18 mouse cellular contexts compared by ENCODE assay signal in the genomic region with DNA sequence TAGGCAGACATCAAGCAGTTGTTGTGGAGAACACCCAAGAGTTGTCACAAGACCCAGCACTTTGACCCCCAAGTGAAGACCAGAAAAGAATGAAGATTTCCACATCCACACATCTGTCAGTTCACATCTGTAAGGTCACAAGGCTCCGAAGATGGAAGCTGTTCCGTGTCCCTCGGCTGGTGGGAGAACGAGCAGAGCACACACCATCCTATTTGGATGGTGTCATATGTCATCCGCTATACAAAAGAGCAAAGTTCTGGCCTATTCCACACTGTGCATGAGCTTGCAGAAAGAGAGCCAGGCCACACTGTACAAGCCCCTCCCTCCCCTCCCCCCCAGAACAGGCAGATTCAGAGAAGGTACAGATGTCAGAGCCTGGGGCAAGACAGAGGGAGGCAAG. TPM values are rescaled to one million over a fixed set of nuclear protein-coding genes. Genes with fewer than 3 reads are reported as not detected.
A peak's percentile ranks its signal among the peaks of the same experiment; 100 is the strongest.
DNase-seq lines count a peak whose midpoint lies in the region; ATAC-seq and TF ChIP-seq lines count a peak whose summit lies in the region.
"Had no signal": no experiment of that assay in that cellular context is flagged by ENCODE, and none has a peak within 500 bp of the region (broad histone marks: within the 10 kb centered on the region; RNA-seq: fewer than 3 reads in every experiment).

No protein-coding gene starts in this region.

- TF ChIP-seq CTCF in stomach, postnatal 0 days (IDR thresholded peaks at IDR 0.05; ENCODE audit: low read depth): no peak

- H3K36me3 ChIP-seq in hindbrain, embryonic 11.5 days (ENCODE audit: control insufficient read depth, insufficient read depth, low read length): no peaks in the 10 kb centered on the region
- H3K36me3 ChIP-seq in hindbrain, embryonic 16.5 days (ENCODE audit: control insufficient read depth, insufficient read depth, low read length): no peaks in the 10 kb centered on the region
- no peaks in the 10 kb centered on the region for H3K36me3 ChIP-seq in midbrain, embryonic 11.5 days (ENCODE audit: control insufficient read depth, insufficient read depth, low read length)
- no peaks in the 10 kb centered on the region for H3K36me3 ChIP-seq in midbrain, embryonic 10.5 days
- H3K36me3 ChIP-seq in limb, embryonic 14.5 days (ENCODE audit: control insufficient read depth, insufficient read depth, low read length): no peaks in the 10 kb centered on the region
- H3K36me3 ChIP-seq in stomach, postnatal 0 days (ENCODE audit: control insufficient read depth, insufficient read depth, low read length): no peaks in the 10 kb centered on the region
- no peaks in the 10 kb centered on the region for H3K36me3 ChIP-seq in liver, embryonic 11.5 days (ENCODE audit: control insufficient read depth, insufficient read depth, low read length)
- H3K36me3 ChIP-seq: heart, embryonic 15.5 days; liver, embryonic 13.5 days had no signal

- peak; percentile 27 for DNase-seq in hindbrain, embryonic 11.5 days (ENCODE audit: low spot score)
- peak; percentile 71 for DNase-seq in midbrain, embryonic 11.5 days (ENCODE audit: low spot score, missing footprints)
- no peak for DNase-seq in midbrain, embryonic 10.5 days (ENCODE audit: low spot score)
- no peak for DNase-seq in limb, embryonic 14.5 days (ENCODE audit: low spot score)
- DNase-seq in stomach, postnatal 0 days (ENCODE audit: low spot score): no peak
- DNase-seq in urinary bladder, adult 18-20 months (ENCODE audit: low spot score in 2 of 2): no peak
- DNase-seq in liver, embryonic 11.5 days (ENCODE audit: low spot score): no peak
- DNase-seq: B cell, adult 2 months; cerebellum, postnatal 10 days; heart, adult 11 months; kidney, postnatal 14 days; layer of hippocampus, adult 9-11 months; liver, embryonic 13.5 days; thymus, adult 18-20 months had no signal

- peaks cover 4% of the 10 kb centered on the region; the same call in 1 of the 2 replicates for H3K4me1 ChIP-seq in hindbrain, embryonic 11.5 days (replicated peaks; ENCODE audit: control insufficient read depth, insufficient read depth, low read length)
- H3K4me1 ChIP-seq in hindbrain, embryonic 16.5 days (ENCODE audit: control insufficient read depth, insufficient read depth, low read depth, low read length): peaks cover 11% of the 10 kb centered on the region
- H3K4me1 ChIP-seq in midbrain, embryonic 11.5 days (ENCODE audit: control insufficient read depth, insufficient read depth, low read length): peaks cover 2% of the 10 kb centered on the region; the same call in 1 of the 2 replicates
- peaks cover 19% of the 10 kb centered on the region for H3K4me1 ChIP-seq in midbrain, embryonic 10.5 days
- no peaks in the 10 kb centered on the region for H3K4me1 ChIP-seq in limb, embryonic 14.5 days (ENCODE audit: control insufficient read depth, insufficient read depth, low read length)
- no peaks in the 10 kb centered on the region for H3K4me1 ChIP-seq in stomach, postnatal 0 days (replicated peaks; ENCODE audit: control insufficient read depth, insufficient read depth)
- peaks cover 2% of the 10 kb centered on the region; the same call in 1 of the 2 replicates for H3K4me1 ChIP-seq in liver, embryonic 11.5 days (replicated peaks; ENCODE audit: control insufficient read depth, insufficient read depth, low read length)
- H3K4me1 ChIP-seq: forebrain, embryonic 13.5 days; heart, embryonic 15.5 days had no signal

- TF ChIP-seq EP300 in stomach, postnatal 0 days (optimal IDR thresholded peaks at IDR 0.05): no peak

- TF ChIP-seq POLR2A in limb, embryonic 14.5 days (IDR thresholded peaks at IDR 0.05; ENCODE audit: borderline replicate concordance, extremely low read depth, insufficient read depth, insufficient read length): no peak

- H3K27ac ChIP-seq in hindbrain, embryonic 11.5 days (ENCODE audit: low read depth, low read length): 0 out of 2 replicates have a peak overlapping the region, but pooled peaks have one; percentile 85
- H3K27ac ChIP-seq in hindbrain, embryonic 16.5 days (ENCODE audit: low read depth, low read length): no peak overlapping the region
- H3K27ac ChIP-seq in midbrain, embryonic 11.5 days (ENCODE audit: low read depth, low read length): no peak overlapping the region
- no peak overlapping the region for H3K27ac ChIP-seq in midbrain, embryonic 10.5 days (replicated peaks)
- H3K27ac ChIP-seq in limb, embryonic 14.5 days (replicated peaks; ENCODE audit: low read depth, low read length): no peak overlapping the region
- H3K27ac ChIP-seq in stomach, postnatal 0 days (replicated peaks): no peak overlapping the region
- H3K27ac ChIP-seq in liver, embryonic 11.5 days (ENCODE audit: low read depth, low read length): no peak overlapping the region
- H3K27ac ChIP-seq: forebrain, embryonic 13.5 days; heart, embryonic 15.5 days; liver, embryonic 13.5 days had no signal

- H3K27me3 ChIP-seq in hindbrain, embryonic 11.5 days (ENCODE audit: control insufficient read depth, insufficient read depth, low read length): no peaks in the 10 kb centered on the region
- H3K27me3 ChIP-seq in hindbrain, embryonic 16.5 days (replicated peaks; ENCODE audit: control insufficient read depth, insufficient read depth, low read length): no peaks in the 10 kb centered on the region
- no peaks in the 10 kb centered on the region for H3K27me3 ChIP-seq in midbrain, embryonic 11.5 days (ENCODE audit: control insufficient read depth, insufficient read depth, low read length)
- no peaks in the 10 kb centered on the region for H3K27me3 ChIP-seq in midbrain, embryonic 10.5 days (ENCODE audit: low read depth, poor library complexity, severe bottlenecking)
- no peaks in the 10 kb centered on the region for H3K27me3 ChIP-seq in limb, embryonic 14.5 days (ENCODE audit: control insufficient read depth, insufficient read depth, low read length)
- no peaks in the 10 kb centered on the region for H3K27me3 ChIP-seq in stomach, postnatal 0 days (ENCODE audit: control insufficient read depth, insufficient read depth, low read length)
- H3K27me3 ChIP-seq in liver, embryonic 11.5 days (replicated peaks; ENCODE audit: control insufficient read depth, insufficient read depth, low read length): no peaks in the 10 kb centered on the region
- H3K27me3 ChIP-seq: forebrain, embryonic 13.5 days; liver, embryonic 13.5 days had no signal

- 64% methylated on average over 5 of the region's 5 CpGs for WGBS in hindbrain, embryonic 11.5 days
- 67% methylated on average over 5 of the region's 5 CpGs for WGBS in hindbrain, embryonic 16.5 days
- WGBS in midbrain, embryonic 11.5 days: 87% methylated on average over 5 of the region's 5 CpGs
- WGBS in midbrain, embryonic 10.5 days: 80% methylated on average over 5 of the region's 5 CpGs
- WGBS in limb, embryonic 14.5 days: 36% methylated on average over 5 of the region's 5 CpGs
- WGBS in stomach, postnatal 0 days: 32% methylated on average over 5 of the region's 5 CpGs
- WGBS in liver, embryonic 11.5 days: 73% methylated on average over 5 of the region's 5 CpGs

- no peak overlapping the region for H3K4me3 ChIP-seq in hindbrain, embryonic 11.5 days (ENCODE audit: low read depth, low read length)
- no peak overlapping the region for H3K4me3 ChIP-seq in hindbrain, embryonic 16.5 days (ENCODE audit: low read length)
- no peak overlapping the region for H3K4me3 ChIP-seq in midbrain, embryonic 11.5 days (ENCODE audit: low read depth, low read length)
- H3K4me3 ChIP-seq in midbrain, embryonic 10.5 days: no peak overlapping the region
- no peak overlapping the region for H3K4me3 ChIP-seq in limb, embryonic 14.5 days (replicated peaks; ENCODE audit: low read length)
- no peak overlapping the region for H3K4me3 ChIP-seq in stomach, postnatal 0 days (ENCODE audit: low read depth, low read length)
- no peak overlapping the region for H3K4me3 ChIP-seq in liver, embryonic 11.5 days (ENCODE audit: low read depth, low read length)
- H3K4me3 ChIP-seq: forebrain, embryonic 13.5 days; heart, embryonic 15.5 days; liver, embryonic 13.5 days had no signal

- H3K4me2 ChIP-seq in hindbrain, embryonic 11.5 days (replicated peaks; ENCODE audit: low read depth, low read length): no peak overlapping the region
- no peak overlapping the region for H3K4me2 ChIP-seq in hindbrain, embryonic 16.5 days (ENCODE audit: low read length)
- H3K4me2 ChIP-seq in midbrain, embryonic 11.5 days: no peak overlapping the region
- no peak overlapping the region for H3K4me2 ChIP-seq in limb, embryonic 14.5 days (replicated peaks; ENCODE audit: low read depth, low read length, severe bottlenecking)
- no peak overlapping the region for H3K4me2 ChIP-seq in stomach, postnatal 0 days (replicated peaks; ENCODE audit: low read depth)
- H3K4me2 ChIP-seq in liver, embryonic 11.5 days: no peak overlapping the region
- H3K4me2 ChIP-seq: forebrain, embryonic 13.5 days; heart, embryonic 15.5 days; liver, embryonic 13.5 days had no signal

- no peak for ATAC-seq in hindbrain, embryonic 11.5 days (ENCODE audit: low FRiP score)
- no peak for ATAC-seq in hindbrain, embryonic 16.5 days
- ATAC-seq in midbrain, embryonic 11.5 days (ENCODE audit: low FRiP score): no peak
- ATAC-seq in limb, embryonic 14.5 days (ENCODE audit: low FRiP score, low read depth): peak; percentile 62
- ATAC-seq in stomach, postnatal 0 days (ENCODE audit: low FRiP score, low TSS enrichment): peak; percentile 49; the same call in 1 of the 2 replicates
- no peak for ATAC-seq in liver, embryonic 11.5 days (replicated peaks; ENCODE audit: low FRiP score)
- ATAC-seq: forebrain, embryonic 13.5 days had no signal

- no peak overlapping the region for H3K9ac ChIP-seq in hindbrain, embryonic 11.5 days (ENCODE audit: low read depth, low read length)
- H3K9ac ChIP-seq in hindbrain, embryonic 16.5 days (ENCODE audit: low read depth, low read length): no peak overlapping the region
- H3K9ac ChIP-seq in midbrain, embryonic 11.5 days (ENCODE audit: low read length): no peak overlapping the region
- H3K9ac ChIP-seq in limb, embryonic 14.5 days (ENCODE audit: low read depth, low read length, severe bottlenecking): no peak overlapping the region
- H3K9ac ChIP-seq in stomach, postnatal 0 days (ENCODE audit: low read length): no peak overlapping the region
- no peak overlapping the region for H3K9ac ChIP-seq in liver, embryonic 11.5 days (ENCODE audit: low read depth, low read length)
- H3K9ac ChIP-seq: forebrain, embryonic 13.5 days; heart, embryonic 15.5 days; liver, embryonic 13.5 days had no signal

- H3K9me3 ChIP-seq in hindbrain, embryonic 11.5 days (ENCODE audit: control insufficient read depth, low read length): no peaks in the 10 kb centered on the region
- H3K9me3 ChIP-seq in hindbrain, embryonic 16.5 days (ENCODE audit: control insufficient read depth, low read length): no peaks in the 10 kb centered on the region
- no peaks in the 10 kb centered on the region for H3K9me3 ChIP-seq in midbrain, embryonic 11.5 days (ENCODE audit: control insufficient read depth, low read length)
- H3K9me3 ChIP-seq in midbrain, embryonic 10.5 days (replicated peaks): no peaks in the 10 kb centered on the region
- H3K9me3 ChIP-seq in limb, embryonic 14.5 days (ENCODE audit: control insufficient read depth, low read length): no peaks in the 10 kb centered on the region
- H3K9me3 ChIP-seq in stomach, postnatal 0 days (ENCODE audit: control insufficient read depth, low read length): no peaks in the 10 kb centered on the region
- no peaks in the 10 kb centered on the region for H3K9me3 ChIP-seq in liver, embryonic 11.5 days (ENCODE audit: control insufficient read depth, low read length)
- H3K9me3 ChIP-seq: forebrain, embryonic 13.5 days; heart, embryonic 15.5 days; liver, embryonic 13.5 days had no signal

RNA-seq across cellular contexts. Expression of a gene that starts 4.4 kb away (rescaled TPM):
- polyA plus RNA-seq in hindbrain, embryonic 11.5 days (2014; fragmentation: Nextera tagmentation; extraction: Ambion mirVana): not detected in 2 replicates
- not detected in 2 replicates for polyA plus RNA-seq in hindbrain, embryonic 16.5 days (2015; fragmentation: Nextera tagmentation; extraction: Ambion mirVana)
- polyA plus RNA-seq in midbrain, embryonic 11.5 days (2014; fragmentation: Nextera tagmentation; extraction: Ambion mirVana): 0.15 and 0.32 TPM in 2 replicates
- polyA plus RNA-seq in midbrain, embryonic 10.5 days (2016; fragmentation: Nextera tagmentation; extraction: Ambion mirVana): not detected in 2 replicates
- polyA plus RNA-seq in limb, embryonic 14.5 days (2012; rRNA removed): 0.40 and 0.69 TPM in 2 replicates
- 0.28 and 0.88 TPM in 2 replicates for polyA plus RNA-seq in limb, embryonic 14.5 days (2014; fragmentation: Nextera tagmentation; extraction: Ambion mirVana)
- polyA plus RNA-seq in stomach, postnatal 0 days (2015; fragmentation: Nextera tagmentation; extraction: Ambion mirVana): 0.13 and 0.41 TPM in 2 replicates
- 4.1 and 5.6 TPM in 2 replicates for polyA plus RNA-seq in liver, embryonic 11.5 days (2014; fragmentation: Nextera tagmentation; extraction: Ambion mirVana)
- polyA plus RNA-seq: forebrain, embryonic 13.5 days; neural tube, embryonic 11.5 days had no signal

Comparison
In these comparisons a context has a peak if more than half of its experiments do, and no peak if none do; other contexts are left out.
1. DNase-seq: peak in hindbrain, embryonic 11.5 days (single experiment) and midbrain, embryonic 11.5 days (single experiment); none in midbrain, embryonic 10.5 days (single experiment), limb, embryonic 14.5 days (single experiment), stomach, postnatal 0 days (single experiment), urinary bladder, adult 18-20 months (0 of 2) and liver, embryonic 11.5 days (single experiment).
2. ATAC-seq: peak in limb, embryonic 14.5 days (single experiment) and stomach, postnatal 0 days (single experiment); none in hindbrain, embryonic 11.5 days (single experiment), hindbrain, embryonic 16.5 days (single experiment), midbrain, embryonic 11.5 days (single experiment) and liver, embryonic 11.5 days (single experiment).